Mouse (Mus musculus) brain, embryonic 18.5 days (tissue): ENCODE results near the gene Hspb11.
A peak's percentile ranks its signal among the peaks of the same experiment; 100 is the strongest.

Experiments
- DNase-seq: peaks from one replicate; pipeline ENCODE4 v3.0.0-alpha.2; 2012; ENCODE audit warnings: low read depth, low spot score

Gene Hspb11

DNA sequence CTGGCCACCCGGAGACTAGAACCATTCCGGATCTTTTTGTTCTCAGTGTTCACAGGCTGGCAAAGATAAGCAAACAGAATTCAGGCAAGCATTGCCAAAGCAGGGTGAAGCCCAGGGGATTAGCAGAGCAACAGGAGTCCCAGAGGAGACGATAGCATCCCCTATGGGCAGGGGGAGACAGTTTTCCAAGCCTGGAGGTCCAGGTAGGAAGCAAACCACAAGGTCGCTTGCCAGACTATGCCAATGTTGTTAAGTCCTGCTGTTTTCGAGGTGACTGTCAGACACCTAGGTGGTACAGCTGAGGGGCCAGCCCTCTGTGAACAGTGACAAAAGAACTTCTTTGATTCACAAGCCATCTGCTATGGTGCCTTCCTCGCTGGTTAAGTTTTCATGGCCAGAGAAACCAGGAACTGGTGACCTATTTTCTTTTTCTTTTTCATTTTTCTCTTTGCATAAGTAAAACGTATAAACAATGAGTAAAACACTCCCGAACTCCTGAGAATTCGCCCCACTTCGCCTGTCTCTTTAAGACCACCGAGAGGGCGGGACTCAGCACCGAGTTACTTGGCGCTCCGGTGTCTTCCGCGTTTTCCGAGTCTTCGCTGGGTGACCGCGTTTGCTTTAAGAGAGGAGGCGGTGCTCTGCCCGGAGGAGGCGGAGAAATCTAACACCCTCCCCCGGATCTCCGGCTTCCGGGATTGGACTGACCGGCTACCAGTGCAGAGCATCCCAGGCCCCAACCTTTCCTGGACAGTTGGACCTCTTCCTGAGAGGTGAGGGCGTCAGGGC is 60.5 kb downstream of the Hspb11 start, which contains the start of gene Yipf1:
TSS of gene Yipf1 (plus strand) at position 674 of the 789 bp plus-strand sequence.
- DNase-seq, result peak; percentile 73

DNA sequence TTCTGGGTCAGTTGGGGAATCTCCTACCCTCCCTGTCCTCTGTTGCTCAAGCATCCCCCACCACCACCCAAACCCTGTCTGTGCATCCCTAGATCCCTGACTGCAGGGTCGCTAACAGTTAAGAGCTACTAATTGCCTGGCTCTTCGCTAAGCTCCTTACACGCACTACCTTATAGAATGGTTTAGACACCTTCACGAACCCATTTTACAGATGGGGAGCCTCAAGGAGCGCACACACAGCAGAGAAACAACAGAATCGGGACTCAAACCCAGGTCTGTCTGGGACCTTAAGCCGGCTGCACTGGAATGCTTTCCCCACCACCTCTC is 61.0 kb downstream of the Hspb11 start:
- no peak for DNase-seq

DNA sequence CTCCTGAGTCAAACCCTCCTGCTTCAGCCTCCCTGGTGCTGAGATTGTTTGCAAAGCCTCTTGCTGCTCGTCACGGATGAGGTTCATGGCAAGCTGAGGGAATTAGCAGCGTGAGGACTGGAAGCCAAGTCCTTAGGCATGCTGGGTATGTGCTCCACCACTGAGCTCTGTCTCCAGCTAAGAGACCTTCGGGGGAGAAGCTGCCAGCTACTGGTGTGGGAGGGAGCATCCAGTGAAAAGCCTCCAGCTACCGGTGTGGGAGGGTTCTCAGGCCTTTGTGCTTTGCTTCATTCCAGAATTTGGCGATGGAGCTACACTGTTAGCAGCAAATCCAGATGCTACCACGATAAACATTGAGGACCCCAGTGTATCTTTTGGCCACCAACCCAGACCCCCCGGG is 65.3 kb downstream of the Hspb11 start:
- no peak for DNase-seq

DNA sequence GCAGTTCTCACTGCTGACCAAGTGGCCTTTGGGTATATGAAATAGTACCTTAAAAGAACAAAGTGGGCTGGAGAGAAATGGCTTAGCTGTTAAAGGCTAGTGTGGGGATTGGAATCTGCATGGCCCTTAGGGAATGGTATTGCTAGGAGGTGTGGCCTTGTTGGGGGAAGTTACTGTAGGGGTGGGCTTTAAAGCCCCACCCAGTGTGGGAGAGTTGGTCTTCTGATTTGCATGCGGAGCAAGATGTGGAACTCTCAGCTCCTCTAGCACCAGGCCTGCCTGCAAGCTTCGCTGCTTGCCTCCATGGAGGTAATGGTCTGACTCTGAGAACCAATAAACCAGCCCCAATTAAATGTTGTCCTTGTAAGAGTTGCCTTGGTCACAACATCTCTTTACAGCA is 67.6 kb downstream of the Hspb11 start:
- DNase-seq, result no peak

GRCm38 (mm10) chr4:107323113-107323512 is 69.7 kb downstream of the Hspb11 start:
- no peak for DNase-seq

GRCm38 (mm10) chr4:107328530-107328929 is 75.1 kb downstream of the Hspb11 start:
- DNase-seq, result no peak
